Mouse (Mus musculus) layer of hippocampus, adult 6 months (tissue): Measurements from ENCODE around the gene Gm11042. TPM values are rescaled to one million over a fixed set of nuclear protein-coding genes. Genes with fewer than 3 reads are reported as not detected.

Source experiments
- long read RNA-seq, 2 experiments: library from polyadenylated mRNA; unstranded; transcript quantifications; one replicate each; pipeline ENCODE4 v2.0.0; 2019 to 2020
- polyA plus RNA-seq: library from polyadenylated mRNA; unstranded; fragments of <200 nt; fragmentation: Nextera tagmentation; gene quantifications from 2 replicates; pipeline ENCODE4 v1.2.3, GENCODE M21; 2021

Gene Gm11042
- not detected in 2 replicates for polyA plus RNA-seq
- long read RNA-seq, experiment 1 = 0 reads
- long read RNA-seq, experiment 2 = 0 reads

DNA sequence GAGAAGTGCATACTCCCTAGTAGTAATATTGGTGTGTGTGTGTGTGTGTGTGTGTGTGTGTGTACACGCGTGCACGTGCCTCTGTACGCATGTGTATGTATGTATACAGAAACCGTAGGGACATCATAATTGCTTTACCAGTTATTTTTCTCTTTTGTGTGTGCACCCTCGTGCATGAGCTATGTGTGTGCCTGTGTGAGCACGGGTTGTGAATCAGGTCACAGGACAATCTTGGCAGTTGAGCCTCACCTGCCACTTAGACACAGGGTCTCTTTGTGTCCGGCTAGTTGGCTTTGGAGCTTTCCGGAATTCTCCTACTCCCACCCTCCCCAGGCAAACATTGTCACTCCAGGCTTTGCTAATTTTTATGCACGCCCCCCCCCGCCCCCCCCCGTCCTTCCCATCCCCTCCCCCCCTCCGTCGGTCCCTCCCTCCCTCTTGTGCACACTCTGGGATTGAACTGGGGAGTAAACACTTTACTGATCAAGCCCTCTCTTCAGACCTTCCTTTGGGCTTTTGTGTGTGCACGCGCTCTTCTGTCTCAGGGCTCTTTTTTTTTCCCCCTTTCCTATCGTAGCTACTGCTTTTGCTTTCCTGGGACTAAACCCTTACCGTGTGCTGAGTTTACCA, at the start of gene Gm11042:
Gene Gm11042, minus strand, starts transcription at position 51 of the 630 bp plus-strand sequence.

